Mouse (Mus musculus) lung, adult 2 months (tissue): Measurements from ENCODE around the gene Uspl1. TPM values are rescaled to one million over a fixed set of nuclear protein-coding genes. Genes with fewer than 3 reads are reported as not detected.
"Not testable (repeated sequence)": the region's sequence is repeated elsewhere in the genome, so short reads cannot be mapped to it uniquely, and the experiment has no call there.

Experiments used
- DNase-seq: peaks from one replicate; pipeline ENCODE4 v3.0.0; 2022
- H3K4me1 ChIP-seq: fragments of 200-500 bp; 2 replicates; pipeline ENCODE4 v1.6.1; 2011; ENCODE audit warnings: low read length; ENCODE audit not compliant: control insufficient read depth, insufficient read depth
- H3K4me3 ChIP-seq: fragments of 200-500 bp; replicated peaks from 2 replicates; pipeline ENCODE3; 2011; ENCODE audit warnings: low read depth, mild to moderate bottlenecking, control low read depth, low read length; ENCODE audit errors: extremely low read depth
- CTCF ChIP-seq: fragments of 200-500 bp; IDR thresholded peaks from 2 replicates; pipeline ENCODE4 v1.5.1; 2011; ENCODE audit warnings: mild to moderate bottlenecking, low read length, control low read depth; ENCODE audit not compliant: insufficient read depth
- POLR2A ChIP-seq: fragments of 200-500 bp; IDR thresholded peaks from 2 replicates; pipeline ENCODE4 v1.6.1; 2011; ENCODE audit warnings: low read depth, mild to moderate bottlenecking, control low read depth, low read length, borderline replicate concordance; ENCODE audit errors: extremely low read depth
- WGBS: fragments of 180-500 bp; shearing (Covaris S2); methylation state at CpG from one replicate; pipeline ENCODE4 v1.1.7; 2018; 5-methylcytosine and 5-hydroxymethylcytosine counted together
- polyA plus RNA-seq: library from polyadenylated mRNA; depleted of rRNA; stranded (reverse); fragments of >200 nt; gene quantifications from 2 replicates; pipeline ENCODE4 v1.2.3, GENCODE M21; 2012; rRNA removed

The Uspl1 gene
- 6.2 and 10.5 TPM in 2 replicates for polyA plus RNA-seq

- Histone ChIP-seq H3K4me3 (peak within 1 kb of the TSS; percentile 98), H3K4me1 (no peaks in the 10 kb centered on the region; the same call in 1 of the 2 replicates)
- DNase-seq: peak; percentile 99
- WGBS: 1% methylated on average over 57 of the region's 59 CpGs
- TF ChIP-seq CTCF (no peak), POLR2A (peak; percentile 99)
These were observed at the start of gene Uspl1, which contains the start of gene Hmgb1 for GRCm38 (mm10) chr5:149184104-149184843. Gene Uspl1, plus strand, starts transcription at chr5:149184350. Gene Hmgb1, minus strand, starts transcription at chr5:149184489.

DNA sequence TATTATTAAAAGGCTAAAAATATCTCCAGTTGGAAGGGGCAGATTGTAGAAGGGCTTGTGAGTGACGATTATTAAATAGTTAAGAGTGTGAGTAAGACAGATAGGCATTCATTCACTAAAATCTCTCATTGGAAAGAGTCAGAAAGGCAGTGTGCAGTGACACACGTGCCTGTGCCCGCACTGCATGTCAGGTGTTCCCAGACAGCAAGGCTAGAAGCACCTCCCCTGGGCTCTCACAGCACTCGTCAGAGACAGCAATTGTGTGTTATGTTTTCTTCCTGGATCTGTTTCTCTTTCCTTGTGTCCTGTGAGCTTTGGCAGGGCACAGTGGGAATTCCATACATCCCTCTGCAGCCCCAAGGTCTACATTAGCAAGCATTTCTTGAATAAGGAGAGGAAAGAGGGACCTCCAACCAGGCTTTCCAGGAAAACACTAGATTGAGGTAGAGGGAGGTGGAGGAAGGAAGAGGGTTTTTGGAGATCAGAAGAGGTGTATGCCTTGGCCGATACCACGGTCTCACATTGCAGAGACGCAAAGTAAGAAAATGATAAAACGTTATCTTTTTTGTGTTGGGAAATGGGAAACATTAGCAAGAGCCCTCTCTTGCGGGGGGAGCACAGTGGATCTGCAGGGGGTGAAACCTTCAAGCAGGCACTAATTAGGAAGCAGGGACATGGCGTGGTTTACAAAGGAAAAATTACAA, 49.2 kb upstream of the Uspl1 start:
- 64% methylated on average over 10 of the region's 10 CpGs for WGBS
- Histone ChIP-seq H3K4me3 (no peak overlapping the region), H3K4me1 (no peaks in the 10 kb centered on the region)
- no peak for DNase-seq
- no peak for TF ChIP-seq POLR2A
- no peak for TF ChIP-seq CTCF

GRCm38 (mm10) chr5:149135455-149136354, 48.4 kb upstream of the Uspl1 start:
- WGBS: 73% methylated on average over 10 of the region's 10 CpGs
- no peak for DNase-seq
- H3K4me3 ChIP-seq: no peak overlapping the region
- H3K4me1 ChIP-seq: no peaks in the 10 kb centered on the region
- TF ChIP-seq CTCF: no peak
- TF ChIP-seq POLR2A: no peak

- DNase-seq: no peak
- H3K4me3 ChIP-seq: no peak overlapping the region
- TF ChIP-seq CTCF (no peak), POLR2A (no peak)
- WGBS: 51% methylated on average over 4 of the region's 4 CpGs
- no peaks in the 10 kb centered on the region for H3K4me1 ChIP-seq
These were observed 47.2 kb upstream of the Uspl1 start for GRCm38 (mm10) chr5:149136933-149137365.

GRCm38 (mm10) chr5:149137447-149137846, 46.7 kb upstream of the Uspl1 start:
- DNase-seq: no peak
- TF ChIP-seq POLR2A (no peak), CTCF (no peak)
- no peaks in the 10 kb centered on the region for H3K4me1 ChIP-seq
- no peak overlapping the region for H3K4me3 ChIP-seq
- WGBS: 30% methylated on average over 3 of the region's 3 CpGs

DNA sequence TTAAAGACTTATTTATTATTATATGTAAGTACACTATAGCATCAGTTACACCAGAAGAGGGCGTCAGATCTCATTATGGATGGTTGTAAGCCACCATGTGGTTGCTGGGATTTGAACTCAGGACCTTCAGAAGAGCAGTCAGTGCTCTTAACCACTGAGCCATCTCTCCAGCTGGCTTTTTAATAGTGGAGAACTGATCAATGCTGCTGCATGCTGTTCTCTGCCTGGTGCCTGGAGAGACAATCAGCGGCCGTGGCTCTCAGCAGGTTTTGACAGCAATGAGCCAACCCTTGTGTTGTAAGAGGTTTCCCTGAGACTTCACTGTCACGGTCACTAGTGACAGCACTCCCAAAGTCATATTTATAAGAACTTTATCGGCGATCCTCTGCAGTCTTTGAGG, 46.1 kb upstream of the Uspl1 start:
- WGBS: 88% methylated on average over 6 of the region's 6 CpGs
- not testable (repeated sequence) for H3K4me1 ChIP-seq, DNase-seq, H3K4me3 ChIP-seq

DNA sequence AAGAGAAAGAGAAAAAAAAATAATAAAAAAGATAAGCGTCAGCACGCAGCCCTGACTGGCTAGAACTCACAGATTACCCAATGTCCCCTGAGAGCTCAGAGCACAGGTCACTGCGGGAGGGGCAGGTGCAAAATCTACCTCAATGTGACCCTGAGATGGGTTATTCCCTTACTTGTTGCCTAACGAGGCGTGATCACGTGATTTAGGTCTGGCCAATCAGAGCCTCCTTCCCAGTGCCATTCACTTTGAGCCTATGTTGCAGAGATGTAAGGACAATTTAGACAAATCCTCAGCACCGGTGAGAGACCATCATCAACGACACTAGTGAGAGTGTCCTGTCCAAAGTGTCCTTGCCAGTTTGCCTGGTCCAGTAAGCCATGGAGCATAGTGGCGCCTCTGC, 43.8 kb upstream of the Uspl1 start:
- no peak for TF ChIP-seq POLR2A
- TF ChIP-seq CTCF: no peak
- H3K4me1 ChIP-seq: no peaks in the 10 kb centered on the region
- 72% methylated on average over 9 of the region's 9 CpGs for WGBS
- no peak for DNase-seq
- H3K4me3 ChIP-seq: no peak overlapping the region

GRCm38 (mm10) chr5:149141155-149141554, 43.0 kb upstream of the Uspl1 start:
- H3K4me3 ChIP-seq, H3K4me1 ChIP-seq, DNase-seq: not testable (repeated sequence)
- 84% methylated on average over 1 of the region's 1 CpGs for WGBS

GRCm38 (mm10) chr5:149143766-149144375, 40.3 kb upstream of the Uspl1 start:
- WGBS: 65% methylated on average over 25 of the region's 25 CpGs
- Histone ChIP-seq H3K4me3 (peak overlapping the region; percentile 13), H3K4me1 (no peaks in the 10 kb centered on the region)
- TF ChIP-seq CTCF: no peak
- TF ChIP-seq POLR2A: no peak
- no peak for DNase-seq
